Comparison of ENCODE assay signal across 22 mouse cellular contexts in the genomic region with DNA sequence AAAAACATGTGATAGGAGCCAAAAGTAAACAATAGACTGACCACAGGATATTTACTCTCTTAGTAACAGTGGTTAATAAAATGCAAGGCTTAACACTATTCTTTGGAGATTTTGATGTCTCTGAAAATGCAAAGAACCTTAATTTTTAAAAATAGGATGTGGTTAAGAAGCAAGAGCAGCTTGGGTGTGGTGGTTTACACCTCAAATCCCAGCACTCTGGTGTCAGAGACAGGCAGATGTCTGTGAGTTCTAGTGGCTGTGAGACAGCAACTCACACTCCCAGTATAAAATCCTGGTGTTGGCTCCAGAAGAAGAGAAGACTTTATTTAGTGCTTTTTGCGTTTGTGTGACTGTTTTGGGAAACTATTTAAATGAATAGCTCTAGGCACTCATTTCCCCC. TPM values are rescaled to one million over a fixed set of nuclear protein-coding genes. Genes with fewer than 3 reads are reported as not detected.
DNase-seq lines count a peak whose midpoint lies in the region; ATAC-seq lines count a peak whose summit lies in the region.
"Had no signal": no experiment of that assay in that cellular context is flagged by ENCODE, and none has a peak within 500 bp of the region (broad histone marks: within the 10 kb centered on the region; RNA-seq: fewer than 3 reads in every experiment).

No protein-coding gene starts in this region.

- peak; percentile 12 to 18 for DNase-seq in spleen, postnatal 36 days (ENCODE audit: low spot score in 2 of 2)
- DNase-seq in spleen, adult 12 weeks (ENCODE audit: low spot score): no peak
- no peak for DNase-seq in forebrain, embryonic 11.5 days (ENCODE audit: low spot score)
- no peak for DNase-seq in layer of hippocampus, adult 9-10 months (ENCODE audit: low spot score)
- DNase-seq in gastrocnemius, postnatal 10 days: no peak
- DNase-seq: adrenal gland, adult 2 months; adrenal gland, postnatal 25 days; cerebellum, adult 9-10 months; cerebellum, postnatal 25 days; forebrain, postnatal 0 days; gastrocnemius, adult 2 months; gastrocnemius, postnatal 36 days; heart, adult 11 months had no signal

- H3K9ac ChIP-seq in forebrain, embryonic 11.5 days (ENCODE audit: low read length): no peak overlapping the region
- H3K9ac ChIP-seq in midbrain, embryonic 13.5 days (replicated peaks): no peak overlapping the region
- H3K9ac ChIP-seq: embryonic facial prominence, embryonic 13.5 days; forebrain, embryonic 13.5 days; forebrain, postnatal 0 days; heart, embryonic 13.5 days; hindbrain, embryonic 13.5 days had no signal

- H3K4me1 ChIP-seq in forebrain, embryonic 11.5 days (replicated peaks; ENCODE audit: control insufficient read depth, insufficient read depth, low read length): no peaks in the 10 kb centered on the region
- no peaks in the 10 kb centered on the region for H3K4me1 ChIP-seq in midbrain, embryonic 13.5 days (replicated peaks)
- H3K4me1 ChIP-seq: embryonic facial prominence, embryonic 13.5 days; forebrain, embryonic 13.5 days; heart, embryonic 13.5 days; hindbrain, embryonic 13.5 days had no signal

- no peaks in the 10 kb centered on the region for H3K36me3 ChIP-seq in forebrain, embryonic 11.5 days (ENCODE audit: control insufficient read depth, insufficient read depth, low read length)
- no peaks in the 10 kb centered on the region for H3K36me3 ChIP-seq in midbrain, embryonic 13.5 days
- H3K36me3 ChIP-seq: embryonic facial prominence, embryonic 13.5 days; G1E; heart, embryonic 13.5 days; hindbrain, embryonic 13.5 days had no signal

- no peak overlapping the region for H3K4me3 ChIP-seq in forebrain, embryonic 11.5 days (ENCODE audit: low read depth, low read length)
- H3K4me3 ChIP-seq in midbrain, embryonic 13.5 days (replicated peaks): no peak overlapping the region
- H3K4me3 ChIP-seq: embryonic facial prominence, embryonic 13.5 days; forebrain, embryonic 13.5 days; gastrocnemius, adult 2 months; heart, embryonic 13.5 days; hindbrain, embryonic 13.5 days had no signal

- H3K4me2 ChIP-seq in forebrain, embryonic 11.5 days (ENCODE audit: low read depth, low read length, severe bottlenecking): no peak overlapping the region
- H3K4me2 ChIP-seq in midbrain, embryonic 13.5 days (replicated peaks): no peak overlapping the region
- H3K4me2 ChIP-seq: embryonic facial prominence, embryonic 13.5 days; forebrain, embryonic 13.5 days; heart, embryonic 13.5 days; hindbrain, embryonic 13.5 days had no signal

- no peaks in the 10 kb centered on the region for H3K27me3 ChIP-seq in forebrain, embryonic 11.5 days (ENCODE audit: control insufficient read depth, insufficient read depth, low read length)
- no peaks in the 10 kb centered on the region for H3K27me3 ChIP-seq in midbrain, embryonic 13.5 days
- H3K27me3 ChIP-seq: embryonic facial prominence, embryonic 13.5 days; forebrain, embryonic 13.5 days; heart, embryonic 13.5 days; hindbrain, embryonic 13.5 days had no signal

- no peak overlapping the region for H3K27ac ChIP-seq in forebrain, embryonic 11.5 days (ENCODE audit: low read depth, low read length)
- H3K27ac ChIP-seq in midbrain, embryonic 13.5 days: no peak overlapping the region
- H3K27ac ChIP-seq: embryonic facial prominence, embryonic 13.5 days; forebrain, embryonic 13.5 days; gastrocnemius, adult 2 months; heart, embryonic 13.5 days; hindbrain, embryonic 13.5 days had no signal

- H3K9me3 ChIP-seq in forebrain, embryonic 11.5 days (ENCODE audit: control insufficient read depth, low read length): no peaks in the 10 kb centered on the region
- H3K9me3 ChIP-seq in midbrain, embryonic 13.5 days: no peaks in the 10 kb centered on the region
- H3K9me3 ChIP-seq: embryonic facial prominence, embryonic 13.5 days; forebrain, embryonic 13.5 days; G1E; heart, embryonic 13.5 days; hindbrain, embryonic 13.5 days had no signal

- peak; percentile 75 for ATAC-seq in activated CD4-positive, CD25-positive, alpha-beta regulatory T cell, adult 4 months
- peak; percentile 83 for ATAC-seq in inflammation-experienced regulatory T-cells, adult 6 months
- no peak for ATAC-seq in forebrain, embryonic 11.5 days (replicated peaks; ENCODE audit: low FRiP score)
- ATAC-seq in midbrain, embryonic 13.5 days: no peak
- ATAC-seq: forebrain, embryonic 13.5 days; forebrain, postnatal 0 days; intestine, postnatal 0 days had no signal

- 49% methylated on average over 1 of the region's 1 CpGs for WGBS in forebrain, embryonic 11.5 days
- WGBS in midbrain, embryonic 13.5 days: 48% methylated on average over 1 of the region's 1 CpGs

RNA-seq across cellular contexts. Expression of a gene that starts 19.6 kb away (rescaled TPM):
- polyA plus RNA-seq in activated CD4-positive, CD25-positive, alpha-beta regulatory T cell, adult 4 months (2017; shearing (Covaris generic)): 1 to 10 TPM; 5.7 to 8.8 TPM
- 1 to 10 TPM; 5.9 to 7.0 (median 6.2) TPM for polyA plus RNA-seq in inflammation-experienced regulatory T-cells, adult 6 months (2017; shearing (Covaris generic))
- 1.4 and 1.6 TPM in 2 replicates for polyA plus RNA-seq in forebrain, embryonic 11.5 days (2014; fragmentation: Nextera tagmentation; extraction: Ambion mirVana)
- 4.2 and 5.0 TPM in 2 replicates for polyA plus RNA-seq in midbrain, embryonic 13.5 days (2015; fragmentation: Nextera tagmentation; extraction: Ambion mirVana)
- 10 to 100 TPM in 1 of 2 experiments, 1 to 10 TPM in 1; 7.4 to 10.8 TPM for total RNA-seq in gastrocnemius, postnatal 10 days (2021)
- total RNA-seq: G1E had no signal
- polyA plus RNA-seq: G1E had no signal

Comparison
In these comparisons a context has a peak if more than half of its experiments do, and no peak if none do; other contexts are left out.
1. DNase-seq: peak in spleen, postnatal 36 days (2 of 2); none in spleen, adult 12 weeks (single experiment), forebrain, embryonic 11.5 days (single experiment), layer of hippocampus, adult 9-10 months (single experiment) and gastrocnemius, postnatal 10 days (single experiment).
2. ATAC-seq: peak in activated CD4-positive, CD25-positive, alpha-beta regulatory T cell, adult 4 months (single experiment) and inflammation-experienced regulatory T-cells, adult 6 months (single experiment); none in forebrain, embryonic 11.5 days (single experiment) and midbrain, embryonic 13.5 days (single experiment).